Mouse (Mus musculus): Measurements from ENCODE around the gene C1rb. TPM values are rescaled to one million over a fixed set of nuclear protein-coding genes. Genes with fewer than 3 reads are reported as not detected.
"Not testable (repeated sequence)": the region's sequence is repeated elsewhere in the genome, so short reads cannot be mapped to it uniquely, and the experiment has no call there.

Gene C1rb
- polyA plus RNA-seq, 1 experiment: not detected

DNA sequence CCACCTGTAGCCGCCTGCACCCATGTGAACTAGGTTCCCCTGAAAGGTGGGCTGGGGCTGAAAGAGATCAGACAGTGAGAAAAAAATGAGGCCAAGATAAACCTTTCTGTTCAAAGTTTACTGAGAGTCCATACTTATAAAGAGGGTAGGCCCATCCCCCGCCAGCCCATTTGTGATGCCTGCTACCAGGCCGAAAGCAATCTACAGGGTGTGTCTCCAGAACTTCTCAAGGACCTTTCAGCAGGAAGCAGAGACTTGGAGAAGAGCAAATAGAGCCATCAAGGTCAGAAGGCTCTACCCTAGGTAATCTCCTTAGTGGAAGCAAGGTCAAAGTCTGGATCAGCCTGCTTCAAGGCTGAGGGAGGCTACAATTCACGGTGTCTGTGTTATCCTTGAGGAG lies 31.9 kb downstream of the C1rb start:
- Histone ChIP-seq H3K4me1 (ENCODE audit: control insufficient read depth, insufficient read depth, low read length) (no peaks in the 10 kb centered on the region), H3K4me3 (ENCODE audit: insufficient read depth, low read depth, low read length) (no peak overlapping the region), H3K27ac (ENCODE audit: insufficient read depth, low read depth, low read length) (no peak overlapping the region), H3K27me3 (replicated peaks; ENCODE audit: control insufficient read depth, insufficient read depth, low read length) (no peaks in the 10 kb centered on the region), H3K36me3 (ENCODE audit: control insufficient read depth, insufficient read depth, low read length) (no peaks in the 10 kb centered on the region)
- WGBS: 86% methylated on average over 4 of the region's 4 CpGs
- TF ChIP-seq CTCF (conservative IDR thresholded peaks at IDR 0.05; ENCODE audit: insufficient read depth, insufficient read length, low read depth, low read length) (no peak), POLR2A (IDR thresholded peaks at IDR 0.05; ENCODE audit: low read depth, low read length) (no peak)
- no peak for DNase-seq

DNA sequence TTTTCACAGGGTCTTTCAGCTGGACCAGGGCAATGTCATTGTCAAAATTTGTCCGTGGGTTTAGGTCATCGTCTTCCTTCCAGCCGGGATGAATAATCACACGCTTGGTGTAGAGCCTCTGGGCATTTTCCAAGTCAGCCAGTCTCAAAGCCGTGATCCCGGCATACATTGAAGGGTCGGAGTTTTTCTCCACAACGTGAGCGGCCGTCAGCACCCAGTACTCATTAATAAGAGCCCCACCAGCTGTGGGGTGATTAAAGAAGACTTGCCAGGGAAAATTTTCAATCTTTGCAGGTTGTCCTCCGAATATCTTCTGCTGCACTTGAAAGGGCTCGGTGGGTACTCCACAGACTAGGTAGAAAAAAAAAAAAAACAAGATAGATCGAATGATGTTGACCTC lies 55.5 kb downstream of the C1rb start:
- TF ChIP-seq CTCF (conservative IDR thresholded peaks at IDR 0.05; ENCODE audit: insufficient read depth, insufficient read length, low read depth, low read length) (no peak), POLR2A (IDR thresholded peaks at IDR 0.05; ENCODE audit: low read depth, low read length) (no peak)
- no peak overlapping the region for H3K4me3 ChIP-seq (ENCODE audit: insufficient read depth, low read depth, low read length)
- 81% methylated on average over 13 of the region's 13 CpGs for WGBS

DNA sequence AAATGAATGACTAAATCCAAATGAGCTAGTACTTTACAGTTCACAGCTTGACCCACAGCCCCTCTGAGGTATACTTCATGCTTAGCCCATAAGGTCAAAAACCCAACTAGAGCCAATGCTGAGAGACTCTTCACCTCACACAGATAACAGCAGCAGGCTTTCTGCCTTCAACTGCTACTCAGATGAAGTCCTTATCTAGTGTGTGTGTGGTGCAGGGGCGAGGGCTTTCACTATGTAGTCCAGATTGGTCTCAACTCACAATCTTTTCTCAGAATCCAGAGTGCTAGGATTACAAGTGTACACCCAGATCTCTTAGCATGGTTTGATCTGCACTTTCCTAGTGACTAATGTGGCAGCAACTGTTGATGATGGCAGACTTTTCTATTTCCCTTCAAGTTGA lies 56.1 kb downstream of the C1rb start:
- H3K4me1 ChIP-seq (ENCODE audit: control insufficient read depth, insufficient read depth, low read length); H3K27me3 ChIP-seq (replicated peaks; ENCODE audit: control insufficient read depth, insufficient read depth, low read length); DNase-seq; H3K4me3 ChIP-seq (ENCODE audit: insufficient read depth, low read depth, low read length); H3K27ac ChIP-seq (ENCODE audit: insufficient read depth, low read depth, low read length); H3K36me3 ChIP-seq (ENCODE audit: control insufficient read depth, insufficient read depth, low read length): not testable (repeated sequence)
- WGBS: 47% methylated on average over 1 of the region's 1 CpGs

More for the DNA sequence above, 55.5 kb downstream of the C1rb start:
- Histone ChIP-seq H3K36me3 (ENCODE audit: control insufficient read depth, insufficient read depth, low read length) (no peaks in the 10 kb centered on the region), H3K4me1 (ENCODE audit: control insufficient read depth, insufficient read depth, low read length) (no peaks in the 10 kb centered on the region), H3K27ac (ENCODE audit: insufficient read depth, low read depth, low read length) (no peak overlapping the region), H3K27me3 (replicated peaks; ENCODE audit: control insufficient read depth, insufficient read depth, low read length) (no peaks in the 10 kb centered on the region)
- DNase-seq: no peak

DNA sequence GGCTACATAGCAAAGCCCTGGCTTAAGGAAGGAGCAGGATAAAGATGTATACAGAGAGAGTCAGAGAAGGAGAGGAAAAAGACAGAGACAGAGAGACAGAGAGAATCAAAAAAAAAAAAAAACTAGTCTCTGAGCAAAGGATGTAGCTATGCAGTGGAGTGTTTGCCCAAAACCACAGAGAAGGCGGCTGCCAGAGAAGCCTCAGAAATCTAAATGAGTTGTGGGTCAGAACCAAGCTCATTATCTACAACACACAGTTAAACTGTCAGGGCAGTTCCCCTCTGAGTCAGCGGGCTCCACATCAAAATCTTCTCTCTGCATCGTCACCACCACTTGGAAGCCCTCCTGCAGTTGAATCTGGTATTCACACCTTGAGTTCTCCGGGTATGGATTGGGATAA lies 60.7 kb downstream of the C1rb start:
- Histone ChIP-seq H3K4me3 (ENCODE audit: insufficient read depth, low read depth, low read length) (no peak overlapping the region), H3K36me3 (ENCODE audit: control insufficient read depth, insufficient read depth, low read length) (no peaks in the 10 kb centered on the region), H3K27ac (ENCODE audit: insufficient read depth, low read depth, low read length) (no peak overlapping the region), H3K27me3 (replicated peaks; ENCODE audit: control insufficient read depth, insufficient read depth, low read length) (no peaks in the 10 kb centered on the region), H3K4me1 (ENCODE audit: control insufficient read depth, insufficient read depth, low read length) (no peaks in the 10 kb centered on the region)
- no peak for DNase-seq
- WGBS: 87% methylated on average over 4 of the region's 4 CpGs
- TF ChIP-seq POLR2A (IDR thresholded peaks at IDR 0.05; ENCODE audit: low read depth, low read length): no peak
- no peak for TF ChIP-seq CTCF (conservative IDR thresholded peaks at IDR 0.05; ENCODE audit: insufficient read depth, insufficient read length, low read depth, low read length)

Other genes with a start within 250 kb of the C1rb start
- gene Pex5, start 155.2 kb upstream of the C1rb start, polyA plus RNA-seq (2012; rRNA removed): 62.0 and 62.8 TPM in 2 replicates
- gene Clstn3, start 105.5 kb upstream of the C1rb start, polyA plus RNA-seq (2012; rRNA removed): 12.6 and 15.5 TPM in 2 replicates
- gene C1rl, start 77.2 kb upstream of the C1rb start, polyA plus RNA-seq (2012; rRNA removed): 14.2 and 14.3 TPM in 2 replicates
- gene C1ra, start 57.9 kb upstream of the C1rb start, polyA plus RNA-seq (2012; rRNA removed): 24.8 and 26.5 TPM in 2 replicates
- gene C1s1, start 27.9 kb upstream of the C1rb start, polyA plus RNA-seq (2012; rRNA removed): 34.0 and 38.1 TPM in 2 replicates
- gene C1s2, start 65.8 kb downstream of the C1rb start, polyA plus RNA-seq (2012; rRNA removed): 0.18 and 0.20 TPM in 2 replicates
- gene Lpcat3, start 92.7 kb downstream of the C1rb start, polyA plus RNA-seq (2012; rRNA removed): 215 and 231 TPM in 2 replicates
- 50.5 and 67.4 TPM in 2 replicates for gene Emg1, start 141.9 kb downstream of the C1rb start, polyA plus RNA-seq (2012; rRNA removed)
- gene Phb2, start 142.0 kb downstream of the C1rb start, polyA plus RNA-seq (2012; rRNA removed): 181 and 193 TPM in 2 replicates
- gene Ptpn6, start 168.4 kb downstream of the C1rb start, polyA plus RNA-seq (2012; rRNA removed): 21.5 and 31.7 TPM in 2 replicates
- gene Grcc10, start 171.1 kb downstream of the C1rb start, polyA plus RNA-seq (2012; rRNA removed): 387 and 474 TPM in 2 replicates
- gene Gm45234, start 185.7 kb downstream of the C1rb start, polyA plus RNA-seq (2012; rRNA removed): not detected in 2 replicates
- gene Atn1, start 186.2 kb downstream of the C1rb start, polyA plus RNA-seq (2012; rRNA removed): 49.1 and 65.4 TPM in 2 replicates
- 2.6 and 3.2 TPM in 2 replicates for gene Eno2, start 199.4 kb downstream of the C1rb start, polyA plus RNA-seq (2012; rRNA removed)
- 0.41 and 0.66 TPM in 2 replicates for gene Lrrc23, start 209.4 kb downstream of the C1rb start, polyA plus RNA-seq (2012; rRNA removed)
- 33.7 and 36.7 TPM in 2 replicates for gene Spsb2, start 238.4 kb downstream of the C1rb start, polyA plus RNA-seq (2012; rRNA removed)
- 1,044 and 1,055 TPM in 2 replicates for gene Tpi1, start 244.0 kb downstream of the C1rb start, polyA plus RNA-seq (2012; rRNA removed)

Measured in kidney, adult 2 months (tissue).